Comparison of ENCODE assay signal across 29 mouse cellular contexts in the genomic region with DNA sequence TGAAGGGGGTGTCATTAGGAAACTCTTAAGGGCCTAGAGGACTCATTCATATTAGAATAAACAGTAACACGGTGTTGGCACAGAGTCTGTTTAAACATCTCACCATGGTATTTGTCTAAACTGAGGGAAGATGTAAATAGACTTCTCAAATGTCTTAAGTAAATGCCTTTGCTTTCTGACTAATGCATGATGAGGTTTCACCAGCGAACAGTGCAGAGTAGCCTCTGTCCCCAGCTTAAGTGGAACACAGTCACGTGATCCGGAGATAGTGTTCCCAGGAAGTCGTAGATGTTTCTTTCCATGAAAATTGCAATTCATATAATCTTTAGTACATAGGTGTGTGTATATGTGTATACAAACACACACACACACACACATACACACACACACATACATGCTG. TPM values are rescaled to one million over a fixed set of nuclear protein-coding genes. Genes with fewer than 3 reads are reported as not detected.
"Had no signal": no experiment of that assay in that cellular context is flagged by ENCODE, and none has a peak within 500 bp of the region (broad histone marks: within the 10 kb centered on the region; RNA-seq: fewer than 3 reads in every experiment).

No protein-coding gene starts in this region.

- H3K27ac ChIP-seq: kidney, postnatal 0 days; layer of hippocampus, adult 2 months; limb, embryonic 12.5 days; limb, embryonic 15.5 days; liver, embryonic 14.5 days; midbrain, embryonic 10.5 days; midbrain, embryonic 13.5 days; stomach, embryonic 15.5 days had no signal

- ATAC-seq: liver, postnatal 0 days; midbrain, embryonic 13.5 days; midbrain, embryonic 16.5 days had no signal

- DNase-seq: kidney, adult 18-20 months; kidney, adult 9 months; kidney, postnatal 25 days; layer of hippocampus, adult 9-11 months; left cerebral cortex, postnatal 4 days; liver, postnatal 0 days; right cerebral cortex, adult 18-20 months; right cerebral cortex, postnatal 14 days; right cerebral cortex, postnatal 4 days; thymus, adult 2 months; thymus, postnatal 14 days; thymus, postnatal 4 days had no signal

- H3K9ac ChIP-seq: limb, embryonic 12.5 days; limb, embryonic 15.5 days; liver, embryonic 14.5 days; liver, postnatal 0 days; midbrain, embryonic 13.5 days; stomach, embryonic 15.5 days had no signal

- H3K27me3 ChIP-seq: limb, embryonic 12.5 days; limb, embryonic 15.5 days; megakaryocyte, embryonic 14.5 days; midbrain, embryonic 13.5 days; stomach, embryonic 15.5 days had no signal

- H3K4me3 ChIP-seq: layer of hippocampus, adult 2 months; limb, embryonic 12.5 days; limb, embryonic 15.5 days; midbrain, embryonic 10.5 days; midbrain, embryonic 13.5 days; stomach, embryonic 15.5 days had no signal

- H3K4me2 ChIP-seq: limb, embryonic 12.5 days; limb, embryonic 15.5 days; liver, embryonic 11.5 days; midbrain, embryonic 13.5 days had no signal

- H3K36me3 ChIP-seq: limb, embryonic 12.5 days; limb, embryonic 15.5 days; midbrain, embryonic 10.5 days; midbrain, embryonic 13.5 days; stomach, embryonic 15.5 days had no signal

- H3K9me3 ChIP-seq: limb, embryonic 12.5 days; limb, embryonic 15.5 days; midbrain, embryonic 10.5 days; midbrain, embryonic 13.5 days; stomach, embryonic 15.5 days had no signal

- H3K4me1 ChIP-seq: limb, embryonic 12.5 days; limb, embryonic 15.5 days; megakaryocyte, embryonic 14.5 days; midbrain, embryonic 10.5 days; midbrain, embryonic 13.5 days; stomach, embryonic 15.5 days had no signal

RNA-seq across cellular contexts. Expression of a gene that starts 34.5 kb away (rescaled TPM):
- total RNA-seq: layer of hippocampus, adult 2 months; layer of hippocampus, postnatal 25 days; left cerebral cortex, adult 18-20 months; left cerebral cortex, postnatal 4 days; monocyte, adult 5-6 weeks had no signal
- polyA plus RNA-seq: intestine, embryonic 14.5 days; kidney, postnatal 0 days; large intestine, adult 2 months; limb, embryonic 12.5 days; limb, embryonic 15.5 days; liver, embryonic 11.5 days; liver, embryonic 14.5 days; liver, postnatal 0 days; midbrain, embryonic 10.5 days; midbrain, embryonic 13.5 days; midbrain, embryonic 16.5 days; neural tube, embryonic 11.5 days; stomach, embryonic 15.5 days; thymus, adult 2 months had no signal
